Mouse (Mus musculus): ENCODE data around the gene Adgrf4.
A peak's percentile ranks its signal among the peaks of the same experiment; 100 is the strongest.

Gene Adgrf4

GRCm38 (mm10) chr17:42692136-42692535 is at the start of gene Adgrf4:
Gene Adgrf4 (minus strand): TSS chr17:42692284.
- no peak for DNase-seq (ENCODE audit: low spot score)

- DNase-seq (ENCODE audit: low spot score): peak; percentile 13
Measured at GRCm38 (mm10) chr17:42741801-42742217, 49.7 kb upstream of the Adgrf4 start, which contains the start of gene Adgrf2. Gene Adgrf2 (minus strand): TSS chr17:42742179.

GRCm38 (mm10) chr17:42738794-42739193 is 46.7 kb upstream of the Adgrf4 start:
- no peak for DNase-seq (ENCODE audit: low spot score)

GRCm38 (mm10) chr17:42717161-42717560 is 25.1 kb upstream of the Adgrf4 start:
- no peak for DNase-seq (ENCODE audit: low spot score)

GRCm38 (mm10) chr17:42714991-42715390 is 22.9 kb upstream of the Adgrf4 start:
- no peak for DNase-seq (ENCODE audit: low spot score)

- DNase-seq (ENCODE audit: low spot score): no peak
Measured at GRCm38 (mm10) chr17:42710717-42711116, 18.6 kb upstream of the Adgrf4 start.

- no peak for DNase-seq (ENCODE audit: low spot score)
Measured at GRCm38 (mm10) chr17:42705611-42706010, 13.5 kb upstream of the Adgrf4 start.

- DNase-seq (ENCODE audit: low spot score): no peak
Measured at GRCm38 (mm10) chr17:42702198-42702597, 10.1 kb upstream of the Adgrf4 start.

- DNase-seq (ENCODE audit: low spot score): no peak
Measured at GRCm38 (mm10) chr17:42694730-42695129, 2.6 kb upstream of the Adgrf4 start.

GRCm38 (mm10) chr17:42690531-42690930 is 1.6 kb downstream of the Adgrf4 start:
- DNase-seq (ENCODE audit: low spot score): no peak

- peak; percentile 85 for DNase-seq (ENCODE audit: low spot score)
Measured at GRCm38 (mm10) chr17:42658634-42659422, 33.3 kb downstream of the Adgrf4 start.

- no peak for DNase-seq (ENCODE audit: low spot score)
Measured at GRCm38 (mm10) chr17:42643416-42643815, 48.7 kb downstream of the Adgrf4 start.

- no peak for DNase-seq (ENCODE audit: low spot score)
Measured at GRCm38 (mm10) chr17:42630206-42630605, 61.9 kb downstream of the Adgrf4 start.

- DNase-seq (ENCODE audit: low spot score): peak; percentile 76
Measured at GRCm38 (mm10) chr17:42613043-42613737, 78.9 kb downstream of the Adgrf4 start.

GRCm38 (mm10) chr17:42611295-42611694 is 80.8 kb downstream of the Adgrf4 start, which contains the start of gene Opn5:
Gene Opn5 (minus strand): TSS chr17:42611395.
- no peak for DNase-seq (ENCODE audit: low spot score)

GRCm38 (mm10) chr17:42608270-42608669 is 83.8 kb downstream of the Adgrf4 start:
- peak; percentile 72 for DNase-seq (ENCODE audit: low spot score)
